Mouse (Mus musculus): ENCODE measurements around the gene Grb7.

Gene Grb7

DNA sequence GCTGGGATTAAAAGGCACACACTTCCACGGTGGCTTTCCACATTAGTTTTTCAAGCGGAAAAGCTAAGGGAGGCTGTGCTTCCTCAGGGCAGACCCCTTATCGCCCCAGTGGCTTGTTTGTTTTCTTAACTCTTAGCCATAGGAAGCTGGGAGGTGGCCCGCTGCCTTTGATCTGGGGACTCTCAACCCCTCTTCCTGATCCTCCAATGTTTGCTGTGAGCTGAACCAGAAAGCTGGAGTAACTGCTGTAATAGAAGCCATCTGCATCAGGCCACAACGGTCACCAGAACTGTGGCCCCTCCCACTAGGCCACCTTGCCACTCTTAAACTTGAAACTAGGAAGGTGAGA lies at the start of gene Grb7:
TSS of gene Grb7 (plus strand) at position 182 of the 349 bp plus-strand sequence.
- DNase-seq (ENCODE audit: low spot score in 2 of 2) = no peak

DNA sequence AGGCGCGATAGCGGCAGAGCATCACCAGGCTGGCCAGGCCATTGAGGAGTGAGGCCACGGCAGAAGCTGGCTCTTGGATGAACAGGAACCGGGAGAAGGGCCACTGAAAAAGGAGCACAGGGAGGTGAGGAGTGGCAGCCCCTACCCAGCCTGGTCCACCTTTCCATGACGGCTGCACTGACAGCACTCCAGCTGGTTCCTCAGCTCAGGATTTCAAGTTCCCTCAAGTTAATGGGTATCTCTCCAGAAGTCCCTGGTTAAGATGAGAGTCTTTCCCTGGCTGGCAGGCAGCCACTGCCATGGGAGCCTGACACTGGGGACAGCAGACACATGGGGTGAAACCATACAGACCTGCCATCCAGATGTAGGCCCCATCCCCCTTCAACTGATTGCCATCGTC lies 48.2 kb upstream of the Grb7 start:
- no peak for DNase-seq (ENCODE audit: low spot score in 2 of 2)

DNA sequence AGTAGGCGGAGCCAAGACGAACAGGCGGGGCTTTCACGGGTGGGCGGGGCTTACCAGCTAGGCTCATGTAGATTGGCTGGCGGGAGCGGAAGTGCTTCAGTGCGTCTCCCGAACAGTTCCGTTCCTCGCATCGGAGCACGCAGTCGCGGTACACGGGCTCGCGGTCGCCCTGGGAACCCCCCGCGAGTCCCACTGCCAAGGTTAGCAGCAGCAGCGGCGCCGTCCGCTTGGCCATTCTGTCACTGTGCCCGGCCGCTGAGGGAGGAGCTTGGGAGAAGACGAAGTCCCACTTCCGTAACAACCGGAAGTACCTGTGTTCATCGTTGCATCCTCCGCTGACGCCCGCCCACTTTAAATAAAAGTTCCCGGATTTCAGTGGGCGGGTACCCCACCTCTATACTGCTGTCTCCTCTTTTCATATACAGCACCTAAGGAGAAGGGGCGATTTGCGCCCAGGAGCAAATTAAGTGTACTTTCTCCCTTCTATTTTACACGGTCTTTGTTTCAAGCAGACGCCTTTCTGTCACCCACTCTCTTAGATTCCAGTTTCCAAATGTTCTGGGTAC lies 46.0 kb upstream of the Grb7 start, which contains the start of gene Pgap3:
TSS of gene Pgap3 (minus strand) at position 330 of the 566 bp plus-strand sequence.
- peak; percentile 86 to 89 for DNase-seq (ENCODE audit: low spot score in 2 of 2)

DNA sequence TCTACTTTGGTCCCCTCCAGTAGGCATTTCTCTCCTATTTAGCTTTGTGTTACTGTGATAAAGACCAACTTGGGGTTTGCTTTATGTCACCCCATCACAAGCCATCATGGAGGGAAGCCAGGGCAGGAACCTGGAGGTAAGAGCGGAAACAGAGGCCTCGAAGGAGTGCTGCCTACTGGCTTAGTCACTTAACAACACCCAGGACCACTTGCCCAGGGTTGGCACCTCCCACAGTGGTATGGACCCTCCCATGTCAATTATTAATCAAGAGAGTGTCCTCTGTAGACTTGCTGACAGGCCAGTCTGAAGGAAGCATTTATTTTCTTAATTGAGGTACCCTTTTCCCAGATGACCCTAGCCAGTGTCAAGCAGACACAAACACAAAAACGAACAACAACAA lies 45.4 kb upstream of the Grb7 start:
- DNase-seq (ENCODE audit: low spot score in 2 of 2) = no peak

DNA sequence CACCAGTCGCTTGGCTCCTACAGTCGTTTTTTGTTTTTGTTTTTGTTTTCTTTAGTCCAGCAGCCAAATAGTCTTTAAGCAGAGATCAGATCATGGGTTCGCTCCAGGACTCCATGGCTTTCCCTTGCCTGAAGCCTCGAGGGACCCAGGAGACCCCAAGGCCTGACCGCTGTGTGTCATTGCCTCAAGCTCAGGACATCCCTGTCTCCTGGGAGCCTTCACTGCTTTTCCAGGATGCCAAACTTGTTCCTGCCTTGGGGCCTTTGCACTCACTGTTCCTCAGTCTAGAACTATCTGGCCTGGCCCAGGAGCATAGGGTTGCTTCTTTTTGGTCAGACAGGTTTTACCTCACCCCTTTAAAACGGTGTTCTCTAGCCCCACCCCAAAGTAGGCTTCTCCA lies 39.6 kb upstream of the Grb7 start:
- DNase-seq (ENCODE audit: low spot score in 2 of 2) = no peak

DNA sequence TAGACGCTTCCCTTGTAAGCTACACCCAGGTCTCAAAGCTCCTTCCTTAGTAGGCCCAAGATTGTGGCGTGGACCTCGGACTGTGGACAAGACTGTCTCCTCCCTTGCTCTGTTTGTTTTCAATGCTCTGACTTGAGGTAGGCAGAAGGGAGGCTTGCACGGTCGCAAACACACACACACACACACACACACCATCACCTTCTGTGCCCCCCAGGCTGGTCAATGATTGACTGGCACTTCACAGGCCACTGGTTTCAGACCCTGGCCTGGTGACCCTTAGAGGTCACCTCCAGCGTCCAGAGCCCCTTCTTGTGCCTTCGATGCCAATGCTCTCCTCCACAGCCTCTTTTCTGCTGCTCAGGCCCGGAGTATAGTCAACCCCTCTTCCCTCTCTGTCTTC lies 37.3 kb upstream of the Grb7 start:
- no peak for DNase-seq (ENCODE audit: low spot score in 2 of 2)

DNA sequence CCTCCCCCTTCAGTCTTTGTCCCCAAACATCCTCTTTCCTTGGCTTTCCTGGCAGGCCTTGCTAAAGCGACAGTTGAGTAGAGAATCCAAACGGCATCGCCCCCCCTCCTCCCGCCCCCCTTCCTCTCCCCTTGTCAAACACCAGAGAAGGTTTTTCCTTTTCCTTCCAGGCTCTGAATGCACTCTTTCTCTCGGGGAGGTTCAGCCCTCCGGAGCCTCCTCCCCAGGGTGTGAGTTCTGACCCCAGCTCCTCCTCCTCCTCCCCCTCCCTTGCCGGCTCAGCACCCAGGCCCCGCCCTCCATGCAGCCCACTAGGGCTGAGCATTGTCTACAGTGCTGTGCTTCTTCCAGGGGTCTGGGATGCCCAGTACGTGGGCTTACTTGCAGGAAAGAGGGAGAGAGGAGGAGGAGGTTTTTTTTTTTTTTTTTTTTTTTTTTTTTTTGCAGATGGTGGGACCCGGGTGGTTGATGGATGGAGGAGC lies 36.8 kb upstream of the Grb7 start:
- no peak for DNase-seq (ENCODE audit: low spot score in 2 of 2)

DNA sequence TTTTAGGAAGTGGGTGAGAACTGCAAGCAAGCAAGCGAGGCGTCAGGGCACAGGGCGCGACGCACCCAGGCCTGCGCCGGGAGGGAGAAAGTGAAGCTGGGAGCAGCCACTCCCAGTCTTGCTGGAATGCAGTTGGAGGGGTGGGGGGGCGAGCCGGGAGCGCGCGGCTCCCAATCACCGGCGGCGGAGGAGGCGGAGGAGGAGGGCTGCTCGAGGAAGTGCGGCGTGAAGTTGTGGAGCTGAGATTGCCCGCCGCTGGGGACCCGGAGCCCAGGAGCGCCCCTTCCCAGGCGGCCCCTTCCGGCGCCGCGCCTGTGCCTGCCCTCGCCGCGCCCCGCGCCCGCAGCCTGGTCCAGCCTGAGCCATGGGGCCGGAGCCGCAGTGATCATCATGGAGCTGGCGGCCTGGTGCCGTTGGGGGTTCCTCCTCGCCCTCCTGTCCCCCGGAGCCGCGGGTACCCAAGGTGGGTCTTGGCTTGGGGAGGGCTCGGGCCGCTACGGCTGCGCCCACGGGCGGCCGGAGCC lies 33.9 kb upstream of the Grb7 start, which contains the start of gene Erbb2:
TSS of gene Erbb2 (plus strand) at position 198 of the 524 bp plus-strand sequence.
- no peak for DNase-seq (ENCODE audit: low spot score in 2 of 2)

DNA sequence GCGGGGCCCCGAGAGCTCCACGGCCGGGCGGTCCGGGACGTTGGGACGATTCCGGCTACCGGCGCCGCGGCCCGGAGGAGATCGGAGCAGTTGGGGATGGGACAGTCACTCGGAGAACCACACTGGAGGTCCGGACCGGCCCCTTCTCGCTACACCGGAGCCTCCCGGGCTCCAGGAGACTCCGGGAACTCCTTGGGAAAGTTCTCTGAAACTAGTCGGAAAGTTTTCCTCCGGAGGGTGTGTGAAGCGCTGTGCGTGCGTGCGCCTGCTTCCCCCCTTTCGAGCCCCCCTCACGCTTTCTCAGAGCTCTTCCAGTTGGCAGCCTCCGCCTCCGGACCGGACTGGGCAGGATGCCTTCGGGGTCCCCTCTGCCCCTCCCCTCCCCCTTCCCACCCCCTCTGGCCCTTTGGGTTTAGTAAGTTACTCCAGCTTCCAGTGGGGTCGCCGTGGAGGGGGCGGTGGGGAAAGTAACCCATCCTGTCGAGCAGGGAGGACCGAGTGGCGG lies 33.3 kb upstream of the Grb7 start:
- no peak for DNase-seq (ENCODE audit: low spot score in 2 of 2)

DNA sequence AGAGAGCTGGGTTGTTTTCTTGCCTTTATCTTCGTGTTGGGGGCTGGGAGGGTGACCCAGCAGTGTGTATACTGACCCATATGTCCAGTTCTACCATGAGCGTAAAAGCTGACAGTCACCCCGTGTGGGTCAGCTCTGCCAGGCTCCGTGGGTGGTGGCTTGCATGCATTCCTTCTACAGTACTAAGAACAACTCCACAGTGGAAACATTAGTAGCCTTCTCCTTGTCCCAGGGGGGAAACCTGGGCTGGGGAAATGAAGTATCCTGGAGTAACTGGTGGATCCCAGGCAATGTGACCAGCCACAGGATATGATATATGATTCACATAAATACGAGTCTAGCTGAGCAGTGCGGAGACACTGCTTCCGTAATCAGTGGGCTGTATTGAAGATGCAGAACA lies 32.5 kb upstream of the Grb7 start:
- no peak for DNase-seq (ENCODE audit: low spot score in 2 of 2)

DNA sequence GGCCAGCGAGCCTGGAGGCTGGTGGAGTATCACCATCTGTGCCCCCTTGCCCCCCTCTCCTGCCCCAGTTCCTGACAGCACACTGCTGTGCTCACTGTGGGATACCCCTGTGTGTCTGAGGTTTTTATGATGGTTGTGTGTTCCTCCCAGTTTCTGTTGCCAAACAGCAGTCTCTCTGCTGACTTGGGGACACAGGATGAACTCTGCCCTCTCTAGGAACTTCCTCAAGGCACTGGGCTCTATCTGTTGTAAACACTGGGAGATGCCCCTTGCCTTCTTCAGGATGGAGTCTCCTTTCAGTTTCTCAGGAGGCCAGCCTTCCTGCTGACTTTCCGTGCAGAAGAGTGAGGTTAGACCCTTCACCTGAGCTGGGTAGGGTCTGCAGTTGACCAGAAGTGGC lies 32.0 kb upstream of the Grb7 start:
- no peak for DNase-seq (ENCODE audit: low spot score in 2 of 2)

DNA sequence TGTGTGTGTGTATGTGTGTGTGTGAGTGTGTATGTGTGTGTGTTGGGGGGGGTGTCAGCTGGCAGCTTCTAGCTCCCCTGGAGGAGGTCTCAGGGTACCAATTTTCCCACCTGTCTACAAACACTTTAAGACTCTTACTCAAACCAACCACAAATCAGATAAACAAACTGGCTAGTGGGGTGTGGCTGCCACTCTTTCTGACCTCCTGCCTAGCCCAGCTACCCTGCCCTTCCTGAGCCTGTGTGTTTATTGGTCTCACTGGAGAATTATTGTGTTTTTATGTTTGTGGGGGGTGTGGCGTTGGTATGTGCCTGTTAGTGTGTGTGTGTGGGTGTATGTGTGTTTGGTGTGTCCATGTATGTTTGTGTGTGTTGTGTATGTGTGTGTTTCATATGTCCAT lies 29.1 kb upstream of the Grb7 start:
- DNase-seq (ENCODE audit: low spot score in 2 of 2) = no peak

DNA sequence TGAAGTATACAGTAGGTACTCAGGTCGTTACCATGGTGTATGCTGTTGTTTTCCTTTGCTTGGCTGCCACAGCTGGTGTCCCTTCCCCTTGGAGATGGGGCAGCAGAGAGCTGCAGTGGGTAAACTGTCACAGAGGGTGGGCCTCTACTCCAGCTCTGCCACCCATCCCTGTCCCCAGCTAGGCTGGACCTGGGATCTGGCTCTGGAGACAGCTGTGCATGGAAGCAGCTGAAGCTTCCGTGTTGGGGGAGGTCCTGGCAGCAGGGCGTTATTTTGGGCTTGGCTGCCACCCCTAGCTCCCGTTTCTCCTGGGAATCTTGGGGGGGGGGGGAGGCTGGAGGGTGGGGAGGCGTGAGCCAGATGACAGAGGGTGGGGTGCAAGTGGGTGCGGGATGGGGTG lies 27.9 kb upstream of the Grb7 start:
- no peak for DNase-seq (ENCODE audit: low spot score in 2 of 2)

DNA sequence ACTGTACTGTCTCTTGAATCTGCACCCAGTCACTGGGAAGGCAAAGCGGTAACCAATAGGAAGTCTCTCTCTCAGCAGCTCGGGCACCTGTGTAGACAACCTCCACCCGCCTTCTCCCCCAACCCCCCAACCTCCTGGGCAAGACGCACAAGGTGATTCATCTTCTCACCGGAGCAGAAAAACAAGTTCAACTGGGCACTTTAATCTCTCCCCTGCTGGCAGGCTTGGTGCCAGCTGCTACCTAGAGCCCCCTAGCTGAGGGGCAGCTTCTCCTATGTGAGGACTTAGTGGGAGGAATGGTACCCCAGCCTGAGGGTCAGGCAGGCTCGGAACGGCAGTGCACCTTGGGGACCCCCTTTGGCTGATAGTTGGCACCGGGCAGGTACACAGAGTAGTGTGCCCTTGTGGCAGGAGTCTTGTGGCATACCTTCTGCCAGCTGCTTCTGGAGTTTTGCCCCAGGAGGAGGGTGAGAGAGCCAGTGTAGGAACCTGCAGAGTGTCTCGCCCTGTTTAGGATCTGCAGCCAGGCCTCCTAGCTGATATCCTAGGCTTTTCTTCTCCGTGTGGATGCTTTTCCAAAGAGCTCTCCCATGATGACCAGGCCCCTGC lies 27.2 kb upstream of the Grb7 start:
- peak in 1 of 2 experiments; percentile 12 for DNase-seq (ENCODE audit: low spot score in 2 of 2)

DNA sequence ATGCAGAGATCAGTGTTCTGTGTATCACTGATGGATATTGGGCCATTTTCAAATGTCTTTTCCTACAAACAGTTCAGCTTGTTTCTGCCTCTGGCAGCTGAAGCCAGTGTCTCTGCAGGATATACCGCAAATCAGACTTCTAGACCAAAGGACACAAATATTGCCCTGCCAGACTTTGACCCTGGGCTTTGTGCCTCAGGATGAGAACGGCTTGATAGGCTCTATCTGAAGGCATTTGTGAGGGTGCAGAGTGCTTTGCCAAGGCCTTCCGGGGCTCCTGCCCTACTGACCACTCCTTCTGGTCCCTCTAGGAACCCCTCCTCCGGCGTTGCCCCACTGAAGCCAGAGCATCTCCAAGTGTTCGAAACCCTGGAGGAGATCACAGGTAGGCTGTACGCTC lies 19.6 kb upstream of the Grb7 start:
- no peak for DNase-seq (ENCODE audit: low spot score in 2 of 2)

DNA sequence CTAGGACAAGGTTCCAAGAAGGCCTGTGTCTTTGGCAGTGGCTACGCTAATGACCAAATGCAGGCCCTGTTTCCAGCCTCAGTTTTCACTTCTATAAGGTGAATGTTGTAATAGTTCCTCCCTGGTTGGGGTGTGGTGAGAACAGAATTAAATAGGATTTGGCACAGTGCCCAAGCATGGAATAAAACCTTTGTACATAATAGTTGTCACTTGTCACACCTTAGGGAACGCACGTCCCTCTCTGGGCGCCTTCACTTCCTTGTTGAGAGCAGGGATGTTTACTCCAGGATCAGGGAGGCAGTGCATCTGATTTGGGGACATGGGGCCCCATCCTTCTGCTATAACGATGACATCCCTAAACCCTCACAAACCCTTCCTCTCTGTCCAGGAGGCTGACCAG lies 17.8 kb upstream of the Grb7 start:
- DNase-seq (ENCODE audit: low spot score in 2 of 2) = no peak

DNA sequence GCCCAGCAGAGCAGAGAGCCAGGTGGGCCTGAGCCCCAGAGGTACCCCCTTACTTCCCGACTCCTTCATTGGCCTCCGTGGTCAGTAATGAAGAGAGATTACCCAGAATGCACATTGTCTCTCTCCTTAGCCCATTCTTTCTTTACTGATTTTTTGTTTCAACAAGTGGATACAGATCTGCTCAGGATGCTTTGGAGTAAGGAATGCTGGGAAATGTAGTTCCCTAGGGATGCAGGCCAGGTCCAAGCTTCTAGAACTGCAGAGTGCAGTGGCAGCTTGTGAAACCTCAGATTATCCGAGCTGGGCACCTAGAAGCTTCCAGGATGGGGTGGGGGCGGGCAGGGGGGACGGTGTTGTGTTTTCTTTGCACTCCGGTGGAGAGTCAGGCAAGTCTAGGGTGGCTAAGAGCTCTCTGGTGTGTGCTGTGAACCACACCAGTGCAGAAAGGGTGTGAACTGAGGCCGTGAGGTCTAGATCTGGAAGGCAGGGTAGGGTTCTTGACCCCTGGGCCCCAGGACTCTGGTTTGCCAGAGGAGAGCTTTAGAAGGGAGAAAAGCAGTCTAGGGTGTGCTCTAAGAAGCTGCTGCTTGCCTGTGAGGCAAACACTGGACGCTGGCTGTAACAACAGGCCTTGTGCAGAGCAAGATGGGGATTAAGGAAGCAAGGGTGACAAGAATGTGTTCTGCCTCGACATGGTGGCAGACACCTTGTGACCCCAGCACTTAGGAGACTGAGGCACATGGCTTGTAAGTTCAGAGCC lies 14.3 kb upstream of the Grb7 start:
- DNase-seq (ENCODE audit: low spot score in 2 of 2) = no peak

DNA sequence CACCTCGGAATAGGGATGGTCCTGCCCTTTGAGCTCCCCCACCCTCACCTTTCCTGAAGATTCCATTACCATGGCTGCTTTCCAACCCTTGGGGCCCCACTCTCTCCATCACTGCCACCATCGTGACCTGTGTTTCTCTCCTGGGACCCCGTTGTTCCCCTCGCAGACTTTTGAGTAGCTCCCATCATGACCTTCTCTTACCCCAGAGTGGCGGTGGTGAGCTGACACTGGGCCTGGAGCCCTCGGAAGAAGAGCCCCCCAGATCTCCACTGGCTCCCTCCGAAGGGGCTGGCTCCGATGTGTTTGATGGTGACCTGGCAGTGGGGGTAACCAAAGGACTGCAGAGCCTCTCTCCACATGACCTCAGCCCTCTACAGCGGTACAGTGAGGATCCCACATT lies 10.5 kb upstream of the Grb7 start:
- DNase-seq (ENCODE audit: low spot score in 2 of 2) = no peak

DNA sequence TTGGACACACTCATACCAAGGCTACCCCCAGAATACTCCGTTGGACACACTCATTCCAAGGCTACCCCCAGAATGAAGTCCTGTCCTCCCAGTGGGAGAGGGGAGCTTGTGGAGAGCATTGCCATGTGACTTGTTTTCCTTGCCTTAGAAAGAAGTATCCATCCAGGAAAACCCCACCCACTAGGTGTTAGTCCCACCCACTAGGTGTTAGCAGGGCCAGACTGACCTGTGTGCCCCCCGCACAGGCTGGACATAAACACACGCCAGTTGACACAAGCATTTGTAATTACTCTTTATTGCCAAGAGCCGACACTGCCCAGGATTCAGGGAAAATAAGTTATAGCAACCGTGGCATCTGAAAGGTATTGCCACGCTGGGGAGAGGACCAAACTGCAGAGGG lies 8.8 kb upstream of the Grb7 start:
- no peak for DNase-seq (ENCODE audit: low spot score in 2 of 2)

DNA sequence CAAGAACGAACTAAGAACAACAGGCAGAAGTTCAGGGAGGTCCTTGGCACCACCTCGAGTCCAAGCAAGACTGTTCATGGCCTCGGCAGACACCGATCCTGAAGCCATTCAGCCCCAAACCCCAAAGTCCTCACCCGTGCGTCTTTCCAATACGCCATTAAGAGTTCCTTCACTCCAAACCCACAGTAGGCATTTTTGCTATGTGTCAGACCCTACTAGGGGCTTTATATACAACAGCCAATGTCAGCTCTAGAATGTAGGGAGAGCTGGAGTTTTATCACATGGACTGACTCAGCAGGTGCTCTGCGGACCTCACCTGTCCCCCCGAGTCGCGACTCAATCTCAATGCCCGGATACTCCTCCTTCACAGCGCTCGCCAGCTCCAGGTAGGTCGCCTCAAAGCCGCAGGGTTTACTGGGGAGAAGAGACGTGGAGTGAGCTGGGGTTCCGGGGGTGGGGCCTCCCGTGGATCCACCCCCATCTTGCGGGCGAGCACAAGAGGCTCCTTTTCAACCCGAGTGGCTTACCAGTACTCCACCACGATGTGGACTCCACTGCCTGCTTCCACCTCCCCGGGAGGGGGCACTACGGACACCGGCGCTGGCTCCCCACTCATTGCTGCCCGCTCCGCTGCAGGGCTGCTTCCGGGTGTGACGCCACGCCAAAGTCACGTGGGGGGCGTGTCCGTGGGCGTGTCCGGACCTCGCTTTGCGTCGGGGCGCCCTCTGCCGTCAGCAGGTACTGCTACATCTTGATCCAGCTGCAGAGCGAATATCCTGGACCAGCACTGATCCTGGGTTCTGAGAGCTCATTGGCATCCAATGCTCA lies 7.6 kb upstream of the Grb7 start, which contains the start of gene Mien1:
TSS of gene Mien1 (minus strand) at position 661 of the 828 bp plus-strand sequence.
- peak; percentile 97 to 98 for DNase-seq (ENCODE audit: low spot score in 2 of 2)

DNA sequence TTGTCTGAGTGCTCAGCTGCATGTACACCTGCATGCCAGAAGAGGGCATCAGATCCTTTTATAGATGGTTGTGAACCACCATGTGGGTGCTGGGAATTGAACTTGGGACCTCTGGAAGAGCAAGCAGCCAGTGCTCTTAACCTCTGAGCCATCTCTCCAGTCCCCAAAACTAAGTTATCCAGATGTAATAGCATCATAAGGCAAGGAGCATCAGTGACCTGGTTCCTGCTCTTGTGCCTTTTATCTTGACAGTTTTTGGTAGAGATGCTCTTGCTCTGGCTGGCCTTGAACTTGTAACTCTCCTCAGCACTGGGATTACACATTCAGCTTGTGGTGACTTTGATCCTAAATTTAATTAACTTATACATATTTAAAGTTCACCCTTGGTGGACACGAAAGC lies 2.5 kb upstream of the Grb7 start:
- no peak for DNase-seq (ENCODE audit: low spot score in 2 of 2)

DNA sequence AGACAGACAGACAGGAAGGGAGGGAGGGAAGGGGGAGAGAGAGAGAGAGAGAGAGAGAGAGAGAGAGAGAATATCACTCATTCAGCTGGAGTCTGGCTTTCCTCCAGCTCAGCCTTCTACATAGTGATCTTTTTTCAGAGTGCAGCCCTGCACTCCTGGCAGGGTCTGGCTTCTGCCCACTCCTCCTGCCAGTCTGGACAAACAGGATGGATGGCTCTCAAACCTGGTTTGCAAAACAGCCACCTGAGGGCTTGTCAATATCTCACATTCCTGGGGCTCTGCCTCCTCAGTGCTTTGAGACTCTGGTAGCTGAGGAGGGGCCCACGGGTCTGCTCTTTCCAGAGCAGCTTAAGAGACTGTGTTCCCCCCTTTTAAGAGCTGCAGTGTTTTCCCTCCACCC lies 956 bp upstream of the Grb7 start:
- DNase-seq (ENCODE audit: low spot score in 2 of 2) = no peak
